Mouse (Mus musculus): ENCODE measurements around the gene Gm11541. TPM values are rescaled to one million over a fixed set of nuclear protein-coding genes. Genes with fewer than 3 reads are reported as not detected.
A peak's percentile ranks its signal among the peaks of the same experiment; 100 is the strongest.
"Not testable (repeated sequence)": the region's sequence is repeated elsewhere in the genome, so short reads cannot be mapped to it uniquely, and the experiment has no call there.

Gene Gm11541
- polyA plus RNA-seq, 1 experiment from 2014 or later = 0.95 TPM

DNA sequence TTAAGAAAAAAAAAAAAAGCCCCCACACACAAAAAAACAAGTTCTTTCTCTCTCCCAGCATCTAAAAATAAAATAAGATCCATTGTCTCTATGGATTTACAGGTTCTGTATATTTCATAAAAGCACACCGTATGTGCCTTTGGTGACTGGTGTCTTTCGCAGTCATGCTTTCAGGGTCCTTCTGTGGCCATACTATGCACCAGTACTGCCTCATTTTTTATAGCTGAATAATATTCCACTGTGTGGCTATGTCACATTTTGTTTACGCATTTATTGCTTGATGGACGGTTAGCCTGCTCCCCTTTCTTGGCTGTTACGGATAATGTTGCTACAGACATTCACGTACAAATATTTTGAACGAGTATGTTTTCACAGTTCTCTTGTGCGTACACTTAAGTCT lies 51.3 kb downstream of the Gm11541 start:
- Histone ChIP-seq H3K4me1 (replicated peaks; ENCODE audit: control insufficient read depth, insufficient read depth, low read length) (peaks cover 13% of the 10 kb centered on the region), H3K4me3 (ENCODE audit: low read length) (peak overlapping the region; percentile 78), H3K4me2 (ENCODE audit: low read depth, low read length) (peak overlapping the region; percentile 76), H3K27me3 (ENCODE audit: control insufficient read depth, insufficient read depth, low read depth, low read length) (no peaks in the 10 kb centered on the region), H3K36me3 (ENCODE audit: control insufficient read depth, insufficient read depth, low read length) (peaks cover 14% of the 10 kb centered on the region), H3K9ac (ENCODE audit: low read length) (peak overlapping the region; percentile 77), H3K9me3 (ENCODE audit: control insufficient read depth, low read length) (no peaks in the 10 kb centered on the region), H3K27ac (ENCODE audit: low read length) (no peak overlapping the region)
- ATAC-seq (ENCODE audit: low read depth) = no peak
- 41% methylated on average over 8 of the region's 8 CpGs for whole genome bisulfite sequencing

DNA sequence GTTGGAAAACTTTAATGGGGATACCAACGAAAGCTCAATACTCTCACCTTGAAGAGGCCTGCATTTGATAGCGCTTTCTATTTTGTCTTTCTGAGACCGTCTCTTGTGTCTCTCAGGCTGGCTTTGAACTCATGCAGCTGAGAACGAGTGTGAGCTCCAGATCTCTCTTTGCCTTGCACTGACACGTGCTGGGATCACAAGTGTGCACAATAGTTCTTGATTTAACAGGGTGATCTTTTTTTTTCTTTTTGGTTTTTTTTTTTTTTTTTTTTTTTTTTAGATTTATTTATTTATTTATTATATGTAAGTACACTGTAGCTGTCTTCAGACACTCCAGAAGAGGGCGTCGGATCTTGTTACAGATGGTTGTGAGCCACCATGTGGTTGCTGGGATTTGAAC lies 53.1 kb downstream of the Gm11541 start:
- H3K27ac ChIP-seq (ENCODE audit: low read length); H3K9me3 ChIP-seq (ENCODE audit: control insufficient read depth, low read length); H3K9ac ChIP-seq (ENCODE audit: low read length); H3K4me3 ChIP-seq (ENCODE audit: low read length); H3K27me3 ChIP-seq (ENCODE audit: control insufficient read depth, insufficient read depth, low read depth, low read length); H3K4me2 ChIP-seq (ENCODE audit: low read depth, low read length); ATAC-seq (ENCODE audit: low read depth): not testable (repeated sequence)
- Histone ChIP-seq H3K36me3 (ENCODE audit: control insufficient read depth, insufficient read depth, low read length) (peaks cover 29% of the 10 kb centered on the region), H3K4me1 (replicated peaks; ENCODE audit: control insufficient read depth, insufficient read depth, low read length) (peaks cover 13% of the 10 kb centered on the region)
- 95% methylated on average over 5 of the region's 7 CpGs for whole genome bisulfite sequencing

DNA sequence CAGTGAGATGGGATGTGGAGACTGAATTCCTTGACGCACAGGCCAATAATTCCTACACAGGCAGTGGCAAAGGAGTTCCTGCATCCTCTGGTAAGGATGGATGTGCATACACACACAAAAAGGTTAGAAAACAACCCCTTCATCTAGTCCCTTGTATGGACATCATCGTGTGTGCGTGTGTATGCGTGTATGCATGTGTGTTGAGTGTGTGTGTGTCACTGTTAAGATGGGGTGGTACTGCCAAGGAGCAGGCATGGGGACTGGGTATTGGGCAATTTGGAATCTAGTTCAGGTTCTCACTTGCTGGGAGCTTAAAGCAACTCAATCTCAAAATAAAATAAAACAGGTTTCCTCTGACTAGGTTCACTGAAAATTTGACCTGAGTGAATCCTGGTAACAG lies 57.8 kb downstream of the Gm11541 start:
- H3K36me3 ChIP-seq (ENCODE audit: control insufficient read depth, insufficient read depth, low read length) = peaks cover 60% of the 10 kb centered on the region
- no peak for ATAC-seq (ENCODE audit: low read depth)
- 92% methylated on average over 4 of the region's 4 CpGs for WGBS

More for the DNA sequence above, 57.8 kb downstream of the Gm11541 start:
- Histone ChIP-seq H3K27ac (ENCODE audit: low read length) (no peak overlapping the region), H3K9me3 (ENCODE audit: control insufficient read depth, low read length) (no peaks in the 10 kb centered on the region), H3K4me1 (replicated peaks; ENCODE audit: control insufficient read depth, insufficient read depth, low read length) (no peaks in the 10 kb centered on the region), H3K9ac (ENCODE audit: low read length) (no peak overlapping the region), H3K27me3 (ENCODE audit: control insufficient read depth, insufficient read depth, low read depth, low read length) (no peaks in the 10 kb centered on the region), H3K4me3 (ENCODE audit: low read length) (no peak overlapping the region), H3K4me2 (ENCODE audit: low read depth, low read length) (no peak overlapping the region)

Other genes starting within 250 kb of the Gm11541 start
- 6.6 and 7.0 TPM in 2 replicates for gene Cacna1g, start 230.3 kb downstream of the Gm11541 start, polyA plus RNA-seq (2015; fragmentation: Nextera tagmentation; extraction: Ambion mirVana)
- 0.08 TPM in 1 of 2 replicates, not detected in the other for gene Spata20, start 218.3 kb downstream of the Gm11541 start, polyA plus RNA-seq (2015; fragmentation: Nextera tagmentation; extraction: Ambion mirVana)
- 18.5 and 19.2 TPM in 2 replicates for gene Epn3, start 204.5 kb downstream of the Gm11541 start, polyA plus RNA-seq (2015; fragmentation: Nextera tagmentation; extraction: Ambion mirVana)
- gene Mycbpap, start 182.8 kb downstream of the Gm11541 start, polyA plus RNA-seq (2015; fragmentation: Nextera tagmentation; extraction: Ambion mirVana) = 8.4 and 8.7 TPM in 2 replicates
- gene Rsad1, start 155.2 kb downstream of the Gm11541 start, polyA plus RNA-seq (2015; fragmentation: Nextera tagmentation; extraction: Ambion mirVana) = 3.4 and 4.2 TPM in 2 replicates
- gene Chad, start 139.5 kb downstream of the Gm11541 start, polyA plus RNA-seq (2015; fragmentation: Nextera tagmentation; extraction: Ambion mirVana) = 5.8 and 7.6 TPM in 2 replicates
- 5.7 and 6.6 TPM in 2 replicates for gene Acsf2, start 102.6 kb downstream of the Gm11541 start, polyA plus RNA-seq (2015; fragmentation: Nextera tagmentation; extraction: Ambion mirVana)
- 155 and 167 TPM in 2 replicates for gene Lrrc59, start 74.7 kb downstream of the Gm11541 start, polyA plus RNA-seq (2015; fragmentation: Nextera tagmentation; extraction: Ambion mirVana)
- gene Mrpl27, start 50.7 kb downstream of the Gm11541 start, polyA plus RNA-seq (2015; fragmentation: Nextera tagmentation; extraction: Ambion mirVana) = 137 and 140 TPM in 2 replicates
- 20.2 and 21.4 TPM in 2 replicates for gene Eme1, start 50.5 kb downstream of the Gm11541 start, polyA plus RNA-seq (2015; fragmentation: Nextera tagmentation; extraction: Ambion mirVana)
- gene Xylt2, start 27.0 kb downstream of the Gm11541 start, polyA plus RNA-seq (2015; fragmentation: Nextera tagmentation; extraction: Ambion mirVana) = 15.1 and 17.5 TPM in 2 replicates
- 0.46 TPM in 1 of 2 replicates, not detected in the other for gene Cdc34b, start 37.3 kb upstream of the Gm11541 start, polyA plus RNA-seq (2015; fragmentation: Nextera tagmentation; extraction: Ambion mirVana)
- gene Tmem92, start 78.2 kb upstream of the Gm11541 start, polyA plus RNA-seq (2015; fragmentation: Nextera tagmentation; extraction: Ambion mirVana) = not detected in 2 replicates
- gene Col1a1, start 231.7 kb upstream of the Gm11541 start, polyA plus RNA-seq (2015; fragmentation: Nextera tagmentation; extraction: Ambion mirVana) = 1,180 and 1,421 TPM in 2 replicates